Mouse (Mus musculus) testis, postnatal 10 days (tissue): ENCODE data around the gene Gm20823.
"Not testable (repeated sequence)": the region's sequence is repeated elsewhere in the genome, so short reads cannot be mapped to it uniquely, and the experiment has no call there.

Experiments
- DNase-seq: peaks from one replicate; pipeline ENCODE4 v3.0.0; 2021; ENCODE audit warnings: low spot score

The Gm20823 gene

DNA sequence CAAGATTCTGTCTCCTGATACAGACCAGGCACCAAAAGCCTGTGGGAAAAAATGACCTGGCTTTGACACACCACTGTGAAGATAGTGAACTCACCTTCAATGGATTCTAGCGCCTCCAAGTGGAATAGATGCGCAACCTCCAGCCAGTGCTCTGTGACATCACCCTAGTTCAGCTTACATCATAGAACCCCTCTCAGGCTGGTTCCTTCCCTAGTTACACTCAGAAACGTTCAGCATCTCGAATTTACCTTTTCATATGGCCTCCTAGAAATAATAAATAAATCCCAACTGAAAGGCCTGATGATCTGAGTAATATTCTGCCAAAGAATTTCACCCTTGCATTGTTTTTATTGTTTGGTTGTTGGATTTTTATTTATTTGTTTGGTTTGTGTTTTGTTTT, at the start of gene Gm20823:
TSS of gene Gm20823 (minus strand) at position 101 of the 400 bp plus-strand sequence.
- not testable (repeated sequence) for DNase-seq
